Mouse (Mus musculus) MEL (cell line): ENCODE data around the gene Gm17545. TPM values are rescaled to one million over a fixed set of nuclear protein-coding genes. Genes with fewer than 3 reads are reported as not detected.
A peak's percentile ranks its signal among the peaks of the same experiment; 100 is the strongest.

Experiments
- DNase-seq: peaks from one replicate; pipeline ENCODE4 v3.0.0; 2011; ENCODE audit warnings: low read depth, low spot score
- H3K27ac ChIP-seq: 2 replicates; pipeline ENCODE4 v1.5.1; 2012; ENCODE audit warnings: low read depth, mild to moderate bottlenecking, control low read depth, low read length, moderate library complexity; ENCODE audit not compliant: control insufficient read depth
- H3K27me3 ChIP-seq, 2 experiments: fragments of 150-350 bp in 1 of 2; sonication (generic) in 1 of 2; 2 replicates each; pipeline ENCODE4 v1.6.1; 2012; ENCODE audit warnings: low read length in 2 of 2, mild to moderate bottlenecking in 2 of 2, improper control_type of control experiment in 1 of 2, moderate library complexity in 1 of 2; ENCODE audit not compliant: insufficient read depth in 2 of 2, control insufficient read depth in 1 of 2
- H3K36me3 ChIP-seq, 2 experiments: 2 replicates each; pipeline ENCODE4 v1.6.1; 2012 to 2014; ENCODE audit warnings: low read length in 2 of 2, improper control_type of control experiment in 1 of 2, inconsistent platforms in 1 of 2, mild to moderate bottlenecking in 1 of 2; ENCODE audit not compliant: insufficient read depth in 2 of 2, control insufficient read depth in 1 of 2
- H3K4me1 ChIP-seq, 2 experiments: fragments of 150-350 bp in 1 of 2; sonication (generic) in 1 of 2; 2 replicates each; pipeline ENCODE4 v1.6.1; 2012; ENCODE audit warnings: low read length in 2 of 2, improper control_type of control experiment in 1 of 2, mild to moderate bottlenecking in 1 of 2; ENCODE audit not compliant: insufficient read depth in 2 of 2, control insufficient read depth in 1 of 2
- H3K4me3 ChIP-seq, 2 experiments: fragments of 150-350 bp in 1 of 2; sonication (generic) in 1 of 2; 2 replicates each; pipeline ENCODE4 v1.5.1; 2012; ENCODE audit warnings: low read depth in 2 of 2, low read length in 2 of 2, mild to moderate bottlenecking in 2 of 2, moderate library complexity in 2 of 2, control low read depth in 1 of 2, improper control_type of control experiment in 1 of 2; ENCODE audit not compliant: control insufficient read depth in 1 of 2, insufficient read depth in 1 of 2
- H3K79me2 ChIP-seq: 2 replicates; pipeline ENCODE4 v1.6.1; 2012; ENCODE audit warnings: mild to moderate bottlenecking, low read length, moderate library complexity; ENCODE audit not compliant: control insufficient read depth, poor library complexity, insufficient read depth
- H3K9ac ChIP-seq: 2 replicates; pipeline ENCODE4 v1.6.1; 2012; ENCODE audit warnings: low read depth, mild to moderate bottlenecking, control low read depth, low read length, moderate library complexity; ENCODE audit not compliant: control insufficient read depth, poor library complexity, severe bottlenecking
- H3K9me3 ChIP-seq: fragments of 150-350 bp; sonication (generic); replicated peaks from 2 replicates; pipeline ENCODE4 v1.6.1; 2012; ENCODE audit warnings: mild to moderate bottlenecking, low read length, improper control_type of control experiment, moderate library complexity; ENCODE audit not compliant: insufficient read depth
- BHLHE40 ChIP-seq: IDR thresholded peaks from 2 replicates; pipeline ENCODE4 v1.6.1; 2012; ENCODE audit warnings: low read depth, mild to moderate bottlenecking, inconsistent platforms, low read length, improper control_type of control experiment, borderline replicate concordance
- CHD1 ChIP-seq: IDR thresholded peaks from 2 replicates; pipeline ENCODE4 v1.6.1; 2012; ENCODE audit warnings: low read depth, mild to moderate bottlenecking, inconsistent platforms, low read length, improper control_type of control experiment
- CHD2 ChIP-seq: IDR thresholded peaks from 2 replicates; pipeline ENCODE4 v1.6.1; 2011; ENCODE audit warnings: low read length, improper control_type of control experiment
- CTCF ChIP-seq, 3 experiments: IDR thresholded peaks in 2 of 3; conservative IDR thresholded peaks in 1 of 3; 2 replicates each; pipeline ENCODE4 v1.5.1; 2011 to 2012; ENCODE audit warnings: low read length in 3 of 3, low read depth in 2 of 3, mild to moderate bottlenecking in 2 of 3, improper control_type of control experiment in 1 of 3, inconsistent platforms in 1 of 3, mixed read lengths in 1 of 3, moderate library complexity in 1 of 3; ENCODE audit not compliant: control insufficient read depth in 1 of 3, insufficient read depth in 1 of 3, poor library complexity in 1 of 3, severe bottlenecking in 1 of 3
- E2F4 ChIP-seq: IDR thresholded peaks from 2 replicates; pipeline ENCODE4 v1.6.1; 2011; ENCODE audit warnings: low read depth, low read length, improper control_type of control experiment, borderline replicate concordance
- ELF1 ChIP-seq: IDR thresholded peaks from 2 replicates; pipeline ENCODE4 v1.6.1; 2014; ENCODE audit warnings: low read depth, mild to moderate bottlenecking, inconsistent platforms, low read length, improper control_type of control experiment, moderate library complexity
- EP300 ChIP-seq, 2 experiments: IDR thresholded peaks; 2 replicates each; pipeline ENCODE4 v1.6.1; 2011; ENCODE audit warnings: improper control_type of control experiment in 2 of 2, low read length in 2 of 2, low read depth in 1 of 2, mild to moderate bottlenecking in 1 of 2
- GATA1 ChIP-seq: IDR thresholded peaks from 2 replicates; pipeline ENCODE4 v1.6.1; 2011; ENCODE audit warnings: low read depth, low read length, improper control_type of control experiment
- HCFC1 ChIP-seq: IDR thresholded peaks from 2 replicates; pipeline ENCODE4 v1.6.1; 2012; ENCODE audit warnings: low read depth, mild to moderate bottlenecking, inconsistent platforms, low read length, improper control_type of control experiment, moderate library complexity
- JUND ChIP-seq: IDR thresholded peaks from 2 replicates; pipeline ENCODE4 v1.6.1; 2011; ENCODE audit warnings: low read depth, mild to moderate bottlenecking, improper control_type of control experiment, low read length
- KAT2A ChIP-seq: conservative IDR thresholded peaks from 2 replicates; pipeline ENCODE4 v1.6.1; 2012; ENCODE audit warnings: low read depth, low read length, improper control_type of control experiment, inconsistent platforms
- MAFK ChIP-seq: IDR thresholded peaks from 2 replicates; pipeline ENCODE4 v1.6.1; 2011; ENCODE audit warnings: low read depth, mild to moderate bottlenecking, low read length, improper control_type of control experiment, borderline replicate concordance
- MAX ChIP-seq: IDR thresholded peaks from 2 replicates; pipeline ENCODE4 v1.6.1; 2011; ENCODE audit warnings: low read length, improper control_type of control experiment
- MAZ ChIP-seq: IDR thresholded peaks from 2 replicates; pipeline ENCODE4 v1.6.1; 2012; ENCODE audit warnings: low read depth, mild to moderate bottlenecking, inconsistent platforms, low read length, improper control_type of control experiment
- MEF2A ChIP-seq: IDR thresholded peaks from 2 replicates; pipeline ENCODE4 v1.6.1; 2014; ENCODE audit warnings: low read depth, mild to moderate bottlenecking, inconsistent platforms, low read length, improper control_type of control experiment; ENCODE audit not compliant: poor library complexity, insufficient replicate concordance, severe bottlenecking; ENCODE audit errors: extremely low read depth
- MXI1 ChIP-seq: IDR thresholded peaks from 2 replicates; pipeline ENCODE4 v1.6.1; 2011; ENCODE audit warnings: mild to moderate bottlenecking, low read depth, low read length, improper control_type of control experiment
- MYB ChIP-seq: IDR thresholded peaks from 2 replicates; pipeline ENCODE4 v1.6.1; 2011; ENCODE audit warnings: mild to moderate bottlenecking, low read depth, low read length, improper control_type of control experiment
- MYC ChIP-seq: IDR thresholded peaks from 2 replicates; pipeline ENCODE4 v1.6.1; 2011; ENCODE audit warnings: low read depth, mild to moderate bottlenecking, low read length, improper control_type of control experiment, moderate library complexity
- NELFE ChIP-seq: IDR thresholded peaks from 2 replicates; pipeline ENCODE4 v1.6.1; 2011; ENCODE audit warnings: low read depth, low read length, improper control_type of control experiment
- NRF1 ChIP-seq: IDR thresholded peaks from 2 replicates; pipeline ENCODE4 v1.6.1; 2014; ENCODE audit warnings: low read depth, mild to moderate bottlenecking, inconsistent platforms, low read length, improper control_type of control experiment, moderate library complexity; ENCODE audit not compliant: poor library complexity, insufficient read depth, severe bottlenecking
- POLR2A ChIP-seq, 2 experiments: IDR thresholded peaks; 2 replicates each; pipeline ENCODE4 v1.6.1; 2011 to 2012; ENCODE audit warnings: low read length in 2 of 2, mild to moderate bottlenecking in 2 of 2, control low read depth in 1 of 2, improper control_type of control experiment in 1 of 2, low read depth in 1 of 2, moderate library complexity in 1 of 2; ENCODE audit not compliant: control insufficient read depth in 1 of 2, insufficient read depth in 1 of 2, poor library complexity in 1 of 2
- RCOR1 ChIP-seq: IDR thresholded peaks from 2 replicates; pipeline ENCODE4 v1.6.1; 2012; ENCODE audit warnings: low read depth, mild to moderate bottlenecking, inconsistent platforms, low read length, improper control_type of control experiment
- SIN3A ChIP-seq: IDR thresholded peaks from 2 replicates; pipeline ENCODE4 v1.6.1; 2012; ENCODE audit warnings: low read length, improper control_type of control experiment, inconsistent platforms
- TAL1 ChIP-seq: IDR thresholded peaks from 2 replicates; pipeline ENCODE4 v1.6.1; 2012; ENCODE audit warnings: mild to moderate bottlenecking, inconsistent platforms, low read length, moderate library complexity, mixed read lengths
- TCF12 ChIP-seq: IDR thresholded peaks from 2 replicates; pipeline ENCODE4 v1.6.1; 2014; ENCODE audit warnings: low read depth, mild to moderate bottlenecking, inconsistent platforms, low read length, improper control_type of control experiment, moderate library complexity
- USF2 ChIP-seq, 2 experiments: IDR thresholded peaks; 2 replicates each; pipeline ENCODE4 v1.6.1; 2011 to 2012; ENCODE audit warnings: improper control_type of control experiment in 2 of 2, low read length in 2 of 2, borderline replicate concordance in 1 of 2, inconsistent platforms in 1 of 2, low read depth in 1 of 2, mild to moderate bottlenecking in 1 of 2; ENCODE audit not compliant: insufficient read depth in 1 of 2
- ZC3H11A ChIP-seq: IDR thresholded peaks from 2 replicates; pipeline ENCODE4 v1.6.1; 2012; ENCODE audit warnings: low read depth, mild to moderate bottlenecking, inconsistent platforms, low read length, improper control_type of control experiment
- ZKSCAN1 ChIP-seq: IDR thresholded peaks from 2 replicates; pipeline ENCODE4 v1.6.1; 2012; ENCODE audit warnings: low read depth, mild to moderate bottlenecking, inconsistent platforms, low read length, improper control_type of control experiment, moderate library complexity
- ZMIZ1 ChIP-seq: IDR thresholded peaks from 2 replicates; pipeline ENCODE4 v1.6.1; 2012; ENCODE audit warnings: low read depth, mild to moderate bottlenecking, inconsistent platforms, low read length, improper control_type of control experiment, moderate library complexity
- ZNF384 ChIP-seq: IDR thresholded peaks from 2 replicates; pipeline ENCODE4 v1.6.1; 2012; ENCODE audit warnings: low read depth, mild to moderate bottlenecking, inconsistent platforms, low read length, improper control_type of control experiment
- polyA plus RNA-seq, 2 experiments: library from polyadenylated mRNA; stranded (reverse) in 1 of 2; unstranded in 1 of 2; fragments of >175 nt in 1 of 2; fragments of >200 nt in 1 of 2; gene quantifications; 2 replicates each; pipeline versions ENCODE4 v1.2.1 to v1.2.4; 2012; ENCODE audit warnings: low replicate concordance in 2 of 2, low read depth in 1 of 2; ENCODE audit not compliant: insufficient read length in 2 of 2, insufficient read depth in 1 of 2, missing spikeins in 1 of 2
- total RNA-seq: library from RNA; depleted of rRNA; stranded (reverse); fragments of 300-350 nt; gene quantifications from 2 replicates; pipeline ENCODE4 v1.2.3, GENCODE M21; 2012

Gene Gm17545
- total and polyA plus RNA-seq, 3 experiments: not detected

- TF ChIP-seq TCF12 (peak; percentile 44), ZNF384 (no peak), MAZ (no peak; the same call in 1 of the 2 replicates), TAL1 (no peak), MYB (0 out of 2 replicates have a peak, but pooled peaks have one; percentile 30), ZKSCAN1 (peak; percentile 48; the same call in 1 of the 2 replicates)
Measured at GRCm38 (mm10) chr9:22428028-22428665, 25.9 kb upstream of the Gm17545 start (continued).

GRCm38 (mm10) chr9:22428666-22429410 lies 25.3 kb upstream of the Gm17545 start:
- peak; percentile 85 for DNase-seq
- Histone ChIP-seq H3K9ac (peak overlapping the region; percentile 24), H3K27ac (peak overlapping the region; percentile 70), H3K4me1 (peaks cover 30 to 32% of the 10 kb centered on the region in 2 experiments), H3K36me3 (peaks cover 0 to 35% of the 10 kb centered on the region in 2 experiments; a peak in 2 of 4 replicates), H3K4me3 (peak overlapping the region; percentile 3 to 38; a peak in 3 of 4 replicates), H3K27me3 (no peaks in the 10 kb centered on the region), H3K9me3 (no peaks in the 10 kb centered on the region), H3K79me2 (no peaks in the 10 kb centered on the region)
- 0 out of 2 replicates have a peak, but pooled peaks have one; percentile 9 for TF ChIP-seq NRF1
- TF ChIP-seq TCF12: peak; percentile 5; the same call in 1 of the 2 replicates
- 0 out of 2 replicates have a peak, but pooled peaks have one; percentile 11 for TF ChIP-seq HCFC1
- no peak; the same call in 1 of the 2 replicates for TF ChIP-seq MXI1
- TF ChIP-seq GATA1: no peak
- no peak; a peak in 1 of 4 replicates for TF ChIP-seq USF2 (IDR thresholded peaks at IDR 0.05; ENCODE audit: borderline replicate concordance in 1 of 2, insufficient read depth in 1 of 2, low read depth in 1 of 2, low read length in 2 of 2)
- TF ChIP-seq E2F4: 0 out of 2 replicates have a peak, but pooled peaks have one; percentile 62
- TF ChIP-seq NELFE: no peak; the same call in 1 of the 2 replicates
- peak; percentile 3; the same call in 1 of the 2 replicates for TF ChIP-seq BHLHE40
- TF ChIP-seq ZMIZ1: 0 out of 2 replicates have a peak, but pooled peaks have one; percentile 3
- TF ChIP-seq ELF1: no peak
- TF ChIP-seq KAT2A: peak; percentile 40
- no peak for TF ChIP-seq CTCF (IDR thresholded peaks at IDR 0.05 in 2 of 3, conservative IDR thresholded peaks at IDR 0.05 in 1 of 3; ENCODE audit: control insufficient read depth in 1 of 3, insufficient read depth in 1 of 3, low read depth in 2 of 3, low read length in 3 of 3, poor library complexity in 1 of 3, severe bottlenecking in 1 of 3)
- TF ChIP-seq CHD2: no peak
- no peak for TF ChIP-seq ZKSCAN1
- no peak; the same call in 1 of the 2 replicates for TF ChIP-seq MYB
- TF ChIP-seq MAFK: no peak
- TF ChIP-seq SIN3A: no peak
- TF ChIP-seq CHD1: peak; percentile 61; the same call in 1 of the 2 replicates
- TF ChIP-seq JUND: no peak
- no peak; a peak in 1 of 4 replicates for TF ChIP-seq EP300 (IDR thresholded peaks at IDR 0.05; ENCODE audit: low read depth in 1 of 2, low read length in 2 of 2)
- TF ChIP-seq MYC: peak; percentile 71; the same call in 1 of the 2 replicates
- TF ChIP-seq ZNF384: 0 out of 2 replicates have a peak, but pooled peaks have one; percentile 9
- peak in 1 of 2 experiments; percentile 0; a peak in 1 of 4 replicates for TF ChIP-seq POLR2A (IDR thresholded peaks at IDR 0.05; ENCODE audit: control insufficient read depth in 1 of 2, insufficient read depth in 1 of 2, low read depth in 1 of 2, low read length in 2 of 2, poor library complexity in 1 of 2)
- TF ChIP-seq RCOR1: peak; percentile 47; the same call in 1 of the 2 replicates
- peak; percentile 62 for TF ChIP-seq MAX
- TF ChIP-seq ZC3H11A: 0 out of 2 replicates have a peak, but pooled peaks have one; percentile 18
- no peak; the same call in 1 of the 2 replicates for TF ChIP-seq MEF2A
